Mouse (Mus musculus): ENCODE data around the gene Fsd1l. TPM values are rescaled to one million over a fixed set of nuclear protein-coding genes. Genes with fewer than 3 reads are reported as not detected.

The Fsd1l gene
- polyA plus RNA-seq, 1 experiment from 2014 or later: 10.6 TPM

GRCm38 (mm10) chr4:53630963-53631315, 332 bp upstream of the Fsd1l start:
- Histone ChIP-seq H3K4me1 (ENCODE audit: control insufficient read depth in 2 of 2, insufficient read depth in 2 of 2, low read length in 2 of 2) (peaks cover 2 to 9% of the 10 kb centered on the region in 2 experiments), H3K27me3 (ENCODE audit: control insufficient read depth, insufficient read depth, low read length) (no peaks in the 10 kb centered on the region), H3K4me3 (ENCODE audit: control insufficient read depth in 1 of 2, insufficient read depth in 1 of 2, low read depth in 1 of 2, low read length in 2 of 2) (peak overlapping the region; percentile 67 to 70), H3K27ac (replicated peaks in 1 of 2; ENCODE audit: control insufficient read depth in 1 of 2, insufficient read depth in 1 of 2, low read depth in 2 of 2, low read length in 2 of 2) (no peak overlapping the region), H3K36me3 (ENCODE audit: control insufficient read depth, insufficient read depth, low read length) (no peaks in the 10 kb centered on the region), H3K9me3 (ENCODE audit: control insufficient read depth, low read length) (no peaks in the 10 kb centered on the region), H3K4me2 (ENCODE audit: low read length) (peak overlapping the region; percentile 72), H3K9ac (ENCODE audit: low read length) (peak overlapping the region; percentile 79)
- peak; percentile 41; the same call in 1 of the 2 replicates for ATAC-seq (ENCODE audit: insufficient number of reproducible peaks, insufficient read depth, low FRiP score, low read depth)
- 13% methylated on average over 12 of the region's 12 CpGs for WGBS

DNA sequence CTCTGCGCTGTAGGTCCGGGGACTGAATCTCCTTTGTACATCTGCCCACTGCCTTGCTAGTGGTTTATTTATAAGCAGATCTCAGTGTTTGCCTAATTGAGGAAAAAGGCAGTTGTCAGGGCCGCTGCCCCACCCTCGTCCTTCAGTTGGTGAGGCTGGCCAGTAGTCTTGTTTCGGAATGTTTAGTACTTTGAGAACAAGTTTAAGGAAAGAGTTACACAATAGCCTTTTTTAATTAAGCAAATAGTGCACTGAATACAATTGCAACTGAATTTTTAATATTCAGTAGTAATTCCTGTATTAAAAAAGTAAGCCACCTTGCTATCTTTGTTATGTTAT, 709 bp downstream of the Fsd1l start:
- no peak for ATAC-seq (ENCODE audit: insufficient number of reproducible peaks, insufficient read depth, low FRiP score, low read depth)
- Histone ChIP-seq H3K9me3 (ENCODE audit: control insufficient read depth, low read length) (no peaks in the 10 kb centered on the region), H3K9ac (ENCODE audit: low read length) (peak overlapping the region; percentile 79), H3K27ac (replicated peaks in 1 of 2; ENCODE audit: control insufficient read depth in 1 of 2, insufficient read depth in 1 of 2, low read depth in 2 of 2, low read length in 2 of 2) (no peak overlapping the region), H3K4me1 (ENCODE audit: control insufficient read depth in 2 of 2, insufficient read depth in 2 of 2, low read length in 2 of 2) (peaks cover 2 to 13% of the 10 kb centered on the region in 2 experiments), H3K4me2 (ENCODE audit: low read length) (peak overlapping the region; percentile 72), H3K36me3 (ENCODE audit: control insufficient read depth, insufficient read depth, low read length) (no peaks in the 10 kb centered on the region), H3K27me3 (ENCODE audit: control insufficient read depth, insufficient read depth, low read length) (no peaks in the 10 kb centered on the region), H3K4me3 (ENCODE audit: control insufficient read depth in 1 of 2, insufficient read depth in 1 of 2, low read depth in 1 of 2, low read length in 2 of 2) (peak overlapping the region; percentile 67 to 70)
- WGBS: 1% methylated on average over 5 of the region's 5 CpGs

DNA sequence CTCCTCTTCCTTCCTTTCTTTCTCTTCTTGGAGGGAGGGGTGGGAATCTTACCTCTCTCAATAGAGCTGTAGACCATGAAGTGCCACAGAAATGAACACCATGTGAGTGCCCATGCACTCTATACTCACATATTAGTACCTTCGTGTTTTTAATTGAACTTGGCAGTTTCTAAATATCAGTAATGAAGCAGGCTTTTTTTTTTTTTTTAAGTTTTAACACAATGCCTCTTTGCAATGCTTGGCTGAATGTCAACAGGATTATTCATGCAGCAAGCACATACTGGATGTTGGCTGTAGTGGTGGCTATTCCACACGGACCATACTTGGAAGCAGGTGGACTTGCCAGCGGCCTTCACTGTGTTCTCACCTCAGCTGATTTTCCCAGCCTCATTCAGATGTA, 4.1 kb downstream of the Fsd1l start:
- no peaks in the 10 kb centered on the region for H3K36me3 ChIP-seq (ENCODE audit: control insufficient read depth, insufficient read depth, low read length)
- ATAC-seq (ENCODE audit: insufficient number of reproducible peaks, insufficient read depth, low FRiP score, low read depth): no peak
- whole genome bisulfite sequencing: 82% methylated on average over 3 of the region's 3 CpGs
- H3K4me2 ChIP-seq (ENCODE audit: low read length): no peak overlapping the region
- no peaks in the 10 kb centered on the region for H3K9me3 ChIP-seq (ENCODE audit: control insufficient read depth, low read length)
- H3K4me1 ChIP-seq (ENCODE audit: control insufficient read depth in 2 of 2, insufficient read depth in 2 of 2, low read length in 2 of 2): peaks cover 11 to 34% of the 10 kb centered on the region in 2 experiments
- H3K27me3 ChIP-seq (ENCODE audit: control insufficient read depth, insufficient read depth, low read length): no peaks in the 10 kb centered on the region
- no peak overlapping the region for H3K4me3 ChIP-seq (ENCODE audit: control insufficient read depth in 1 of 2, insufficient read depth in 1 of 2, low read depth in 1 of 2, low read length in 2 of 2)
- H3K27ac ChIP-seq (replicated peaks in 1 of 2; ENCODE audit: control insufficient read depth in 1 of 2, insufficient read depth in 1 of 2, low read depth in 2 of 2, low read length in 2 of 2): no peak overlapping the region
- H3K9ac ChIP-seq (ENCODE audit: low read length): no peak overlapping the region

- Histone ChIP-seq H3K9me3 (ENCODE audit: control insufficient read depth, low read length) (no peaks in the 10 kb centered on the region), H3K27me3 (ENCODE audit: control insufficient read depth, insufficient read depth, low read length) (no peaks in the 10 kb centered on the region), H3K4me1 (ENCODE audit: control insufficient read depth in 2 of 2, insufficient read depth in 2 of 2, low read length in 2 of 2) (peaks cover 9 to 32% of the 10 kb centered on the region in 2 experiments), H3K36me3 (ENCODE audit: control insufficient read depth, insufficient read depth, low read length) (0 out of 2 replicates have a peak, but pooled peaks cover 3% of the 10 kb centered on the region), H3K27ac (replicated peaks in 1 of 2; ENCODE audit: control insufficient read depth in 1 of 2, insufficient read depth in 1 of 2, low read depth in 2 of 2, low read length in 2 of 2) (peak overlapping the region; percentile 16 to 28; a peak in 1 of 4 replicates), H3K4me3 (ENCODE audit: control insufficient read depth in 1 of 2, insufficient read depth in 1 of 2, low read depth in 1 of 2, low read length in 2 of 2) (no peak overlapping the region), H3K4me2 (ENCODE audit: low read length) (no peak overlapping the region), H3K9ac (ENCODE audit: low read length) (no peak overlapping the region)
- ATAC-seq (ENCODE audit: insufficient number of reproducible peaks, insufficient read depth, low FRiP score, low read depth): no peak
- WGBS: 52% methylated on average over 7 of the region's 7 CpGs
These were observed 6.1 kb downstream of the Fsd1l start for GRCm38 (mm10) chr4:53637269-53637909.

DNA sequence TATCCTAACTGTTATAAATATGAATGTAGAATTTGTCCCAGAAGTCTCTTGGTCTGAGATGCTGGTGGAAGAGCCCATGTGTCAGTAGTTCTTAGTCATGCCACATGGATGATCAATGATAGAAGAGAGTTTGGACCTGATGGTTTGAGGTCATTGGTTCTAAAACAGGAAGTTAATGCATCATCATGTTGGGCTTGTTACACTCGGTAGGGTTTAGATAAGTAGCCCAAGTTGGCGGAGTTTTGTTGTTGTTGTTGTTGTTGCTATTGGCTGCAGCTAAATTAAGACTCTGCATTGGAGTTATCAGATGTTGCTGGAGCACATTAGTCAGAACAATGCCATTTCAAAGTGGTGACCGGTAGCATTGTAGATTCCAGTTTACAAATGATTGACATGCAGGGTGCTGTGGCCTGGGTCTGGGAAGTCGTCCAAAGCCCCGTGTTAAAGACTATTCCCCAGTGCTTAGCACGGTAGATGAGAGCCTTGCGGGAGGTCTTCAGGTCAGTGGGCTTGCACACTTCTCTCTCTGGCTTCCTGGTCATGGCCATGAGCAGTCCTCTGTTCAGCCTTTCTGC, 7.4 kb downstream of the Fsd1l start:
- H3K4me1 ChIP-seq (ENCODE audit: control insufficient read depth in 2 of 2, insufficient read depth in 2 of 2, low read length in 2 of 2): peaks cover 9 to 27% of the 10 kb centered on the region in 2 experiments
- H3K4me2 ChIP-seq (ENCODE audit: low read length): no peak overlapping the region
- no peak overlapping the region for H3K27ac ChIP-seq (replicated peaks in 1 of 2; ENCODE audit: control insufficient read depth in 1 of 2, insufficient read depth in 1 of 2, low read depth in 2 of 2, low read length in 2 of 2)
- H3K36me3 ChIP-seq (ENCODE audit: control insufficient read depth, insufficient read depth, low read length): 0 out of 2 replicates have a peak, but pooled peaks cover 3% of the 10 kb centered on the region
- ATAC-seq (ENCODE audit: insufficient number of reproducible peaks, insufficient read depth, low FRiP score, low read depth): 0 out of 2 replicates have a peak, but pooled peaks have one; percentile 43
- no peaks in the 10 kb centered on the region for H3K9me3 ChIP-seq (ENCODE audit: control insufficient read depth, low read length)
- H3K4me3 ChIP-seq (ENCODE audit: control insufficient read depth in 1 of 2, insufficient read depth in 1 of 2, low read depth in 1 of 2, low read length in 2 of 2): no peak overlapping the region
- no peaks in the 10 kb centered on the region for H3K27me3 ChIP-seq (ENCODE audit: control insufficient read depth, insufficient read depth, low read length)
- 31% methylated on average over 7 of the region's 7 CpGs for WGBS
- no peak overlapping the region for H3K9ac ChIP-seq (ENCODE audit: low read length)

DNA sequence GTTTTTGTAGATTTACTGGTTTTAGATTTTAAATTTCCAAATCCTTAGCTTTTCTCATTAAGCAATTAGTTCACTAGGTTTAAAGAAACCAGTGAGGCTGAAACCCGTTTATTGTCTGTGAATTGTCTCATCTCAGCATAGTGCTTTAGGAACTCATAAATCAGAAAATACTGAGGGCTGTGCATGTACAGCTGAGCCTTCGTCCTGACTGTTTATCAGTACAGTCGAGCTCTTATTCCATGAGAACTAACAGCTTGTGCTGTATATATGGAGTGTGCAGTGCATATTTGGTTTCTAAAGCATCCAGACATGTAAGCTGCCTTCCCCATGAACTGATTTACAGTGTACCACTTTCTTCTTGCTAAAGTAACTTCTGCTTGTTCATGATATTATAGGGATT, 26.8 kb downstream of the Fsd1l start:
- no peak overlapping the region for H3K9ac ChIP-seq (ENCODE audit: low read length)
- H3K4me1 ChIP-seq (ENCODE audit: control insufficient read depth in 2 of 2, insufficient read depth in 2 of 2, low read length in 2 of 2): peaks cover 8 to 10% of the 10 kb centered on the region in 2 experiments; a peak in 3 of 4 replicates
- 59% methylated on average over 3 of the region's 3 CpGs for WGBS
- H3K4me3 ChIP-seq (ENCODE audit: control insufficient read depth in 1 of 2, insufficient read depth in 1 of 2, low read depth in 1 of 2, low read length in 2 of 2): no peak overlapping the region
- H3K9me3 ChIP-seq (ENCODE audit: control insufficient read depth, low read length): no peaks in the 10 kb centered on the region; the same call in 1 of the 2 replicates
- peaks cover 12% of the 10 kb centered on the region for H3K36me3 ChIP-seq (ENCODE audit: control insufficient read depth, insufficient read depth, low read length)
- no peak overlapping the region for H3K4me2 ChIP-seq (ENCODE audit: low read length)
- H3K27ac ChIP-seq (replicated peaks in 1 of 2; ENCODE audit: control insufficient read depth in 1 of 2, insufficient read depth in 1 of 2, low read depth in 2 of 2, low read length in 2 of 2): no peak overlapping the region
- ATAC-seq (ENCODE audit: insufficient number of reproducible peaks, insufficient read depth, low FRiP score, low read depth): no peak
- H3K27me3 ChIP-seq (ENCODE audit: control insufficient read depth, insufficient read depth, low read length): no peaks in the 10 kb centered on the region

- Histone ChIP-seq H3K27ac (replicated peaks in 1 of 2; ENCODE audit: control insufficient read depth in 1 of 2, insufficient read depth in 1 of 2, low read depth in 2 of 2, low read length in 2 of 2) (no peak overlapping the region), H3K4me2 (ENCODE audit: low read length) (no peak overlapping the region), H3K36me3 (ENCODE audit: control insufficient read depth, insufficient read depth, low read length) (no peaks in the 10 kb centered on the region), H3K27me3 (ENCODE audit: control insufficient read depth, insufficient read depth, low read length) (no peaks in the 10 kb centered on the region), H3K4me1 (ENCODE audit: control insufficient read depth in 2 of 2, insufficient read depth in 2 of 2, low read length in 2 of 2) (peaks cover 8 to 10% of the 10 kb centered on the region in 2 experiments; a peak in 3 of 4 replicates), H3K9me3 (ENCODE audit: control insufficient read depth, low read length) (no peaks in the 10 kb centered on the region), H3K9ac (ENCODE audit: low read length) (no peak overlapping the region), H3K4me3 (ENCODE audit: control insufficient read depth in 1 of 2, insufficient read depth in 1 of 2, low read depth in 1 of 2, low read length in 2 of 2) (no peak overlapping the region)
- no peak for ATAC-seq (ENCODE audit: insufficient number of reproducible peaks, insufficient read depth, low FRiP score, low read depth)
These were observed 29.4 kb downstream of the Fsd1l start for GRCm38 (mm10) chr4:53660711-53661110.

Data from heart, embryonic 14.5 days (tissue).